Mouse (Mus musculus): ENCODE results near the gene Mmrn1. TPM values are rescaled to one million over a fixed set of nuclear protein-coding genes. Genes with fewer than 3 reads are reported as not detected.
A peak's percentile ranks its signal among the peaks of the same experiment; 100 is the strongest.
"Not testable (repeated sequence)": the region's sequence is repeated elsewhere in the genome, so short reads cannot be mapped to it uniquely, and the experiment has no call there.

Gene Mmrn1
- total RNA-seq (2021), result 1 to 10 TPM; 1.1 to 1.2 TPM

GRCm38 (mm10) chr6:60924676-60925075 is at the start of gene Mmrn1:
Mmrn1 (plus strand) TSS chr6:60924976.
- DNase-seq (ENCODE audit: extremely low spot score in 1 of 2, low spot score in 2 of 2); intact Hi-C loops (cut with DNase I): not testable (repeated sequence)

- intact Hi-C loops (cut with DNase I), result loop anchor here (5.0 to 10.0 kb wide), 2 partner anchors 196 to 318 kb away; no protein-coding TSS in a partner anchor
- DNase-seq (ENCODE audit: extremely low spot score in 1 of 2, low spot score in 2 of 2), result no peak
Observed at GRCm38 (mm10) chr6:60880362-60880761, 44.4 kb upstream of the Mmrn1 start.

- no peak for DNase-seq (ENCODE audit: extremely low spot score in 1 of 2, low spot score in 2 of 2)
- intact Hi-C loops (cut with DNase I), result loop anchor here (5.0 to 10.0 kb wide), 2 partner anchors 197 to 319 kb away; no protein-coding TSS in a partner anchor
Observed at GRCm38 (mm10) chr6:60881534-60881933, 43.2 kb upstream of the Mmrn1 start.

GRCm38 (mm10) chr6:60907272-60907671 is 17.5 kb upstream of the Mmrn1 start:
- intact Hi-C loops (cut with DNase I), result no loop called here
- DNase-seq (ENCODE audit: extremely low spot score in 1 of 2, low spot score in 2 of 2), result no peak

- intact Hi-C loops (cut with DNase I), result no loop called here
- peak; percentile 27 to 28 for DNase-seq (ENCODE audit: extremely low spot score in 1 of 2, low spot score in 2 of 2)
Observed at GRCm38 (mm10) chr6:60931364-60931763, 6.6 kb downstream of the Mmrn1 start.

GRCm38 (mm10) chr6:60934835-60935234 is 10.1 kb downstream of the Mmrn1 start:
- intact Hi-C loops (cut with DNase I), result no loop called here
- no peak for DNase-seq (ENCODE audit: extremely low spot score in 1 of 2, low spot score in 2 of 2)

DNA sequence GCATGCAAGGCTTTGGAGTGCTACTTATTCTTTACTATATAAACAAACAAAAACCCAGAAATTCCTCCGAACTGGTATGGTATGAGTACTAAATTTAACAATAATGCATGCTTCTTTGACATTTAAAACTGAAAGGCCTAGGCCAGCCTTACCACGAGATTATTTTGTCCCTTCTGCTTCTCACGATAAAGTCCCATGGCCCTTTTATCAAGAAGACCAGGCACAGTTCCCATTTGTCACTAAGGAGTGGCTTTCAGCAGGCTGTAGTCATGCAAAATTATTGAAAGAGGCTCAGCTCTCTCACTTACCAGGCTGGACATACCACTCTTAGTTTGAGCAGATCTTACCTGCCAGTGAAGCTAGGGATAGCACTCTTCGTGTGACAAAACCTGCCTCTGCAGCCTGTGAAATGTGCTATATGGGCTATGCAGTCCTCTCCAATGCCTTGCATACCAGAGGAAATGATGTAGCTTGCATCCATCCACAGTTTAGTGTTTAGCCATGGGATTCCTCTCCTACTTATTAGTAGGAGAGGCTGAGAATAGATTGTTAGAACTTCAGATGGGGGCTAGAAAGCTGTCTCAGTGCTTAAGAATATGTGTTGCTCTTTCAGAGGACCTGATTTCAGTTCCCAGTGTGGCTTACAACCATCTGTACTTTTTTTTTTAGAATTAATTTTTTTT is 10.8 kb downstream of the Mmrn1 start:
- no peak for DNase-seq (ENCODE audit: extremely low spot score in 1 of 2, low spot score in 2 of 2)
- intact Hi-C loops (cut with DNase I), result no loop called here

DNA sequence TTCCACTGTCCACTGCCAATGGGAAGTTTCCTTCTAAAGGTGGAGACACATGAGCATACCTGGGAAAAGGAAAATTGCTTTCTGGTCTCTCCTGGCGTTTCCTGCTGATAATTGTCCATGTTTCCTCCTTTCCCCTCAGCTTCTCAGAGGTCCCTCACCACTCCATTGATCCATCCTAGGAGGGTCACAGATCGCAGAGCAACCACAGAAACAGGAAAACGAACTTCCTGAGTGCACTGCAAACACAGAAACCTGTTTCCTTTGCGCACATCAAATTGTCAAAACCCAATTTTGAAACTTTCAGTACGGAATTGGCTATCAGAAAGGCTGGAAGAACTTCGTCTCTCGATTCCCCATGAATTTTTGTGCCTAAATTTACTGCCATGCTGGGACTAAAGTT is 19.4 kb downstream of the Mmrn1 start:
- intact Hi-C loops (cut with DNase I), result loop anchor here (10.0 kb wide), 2 partner anchors 259 to 379 kb away; no protein-coding TSS in a partner anchor
- DNase-seq (ENCODE audit: extremely low spot score in 1 of 2, low spot score in 2 of 2), result no peak

GRCm38 (mm10) chr6:60944621-60945020 is 19.8 kb downstream of the Mmrn1 start:
- no peak for DNase-seq (ENCODE audit: extremely low spot score in 1 of 2, low spot score in 2 of 2)
- intact Hi-C loops (cut with DNase I), result loop anchor here (10.0 kb wide), 2 partner anchors 260 to 380 kb away; no protein-coding TSS in a partner anchor

- intact Hi-C loops (cut with DNase I), result no loop called here
Observed at GRCm38 (mm10) chr6:60950415-60950814, 25.6 kb downstream of the Mmrn1 start.

DNA sequence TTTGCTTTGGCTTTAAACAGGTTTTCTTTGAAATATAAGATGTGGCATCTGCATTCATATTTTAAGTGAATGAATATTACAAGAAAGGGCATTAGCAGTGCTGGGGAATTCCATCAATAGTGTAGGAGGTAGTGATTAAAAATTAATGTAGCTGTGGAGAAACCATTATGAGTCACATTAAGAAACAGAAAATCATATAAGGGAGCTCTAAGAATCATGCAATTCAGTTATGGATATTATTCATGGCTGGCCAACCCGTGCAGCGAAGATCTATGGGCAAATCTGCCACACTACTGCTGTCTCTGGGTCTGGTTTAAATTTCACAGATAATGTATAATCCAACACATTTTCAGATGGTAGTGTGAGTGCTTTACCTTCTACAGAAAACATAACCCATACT is 36.5 kb downstream of the Mmrn1 start:
- intact Hi-C loops (cut with DNase I), result no loop called here
- DNase-seq (ENCODE audit: extremely low spot score in 1 of 2, low spot score in 2 of 2), result no peak

More at GRCm38 (mm10) chr6:60950415-60950814, 25.6 kb downstream of the Mmrn1 start:
- peak; percentile 16 to 34 for DNase-seq (ENCODE audit: extremely low spot score in 1 of 2, low spot score in 2 of 2)

- no peak for DNase-seq (ENCODE audit: extremely low spot score in 1 of 2, low spot score in 2 of 2)
- intact Hi-C loops (cut with DNase I), result no loop called here
Observed at GRCm38 (mm10) chr6:60961838-60962237, 37.1 kb downstream of the Mmrn1 start.

GRCm38 (mm10) chr6:60962668-60963067 is 37.9 kb downstream of the Mmrn1 start:
- intact Hi-C loops (cut with DNase I), result no loop called here
- DNase-seq (ENCODE audit: extremely low spot score in 1 of 2, low spot score in 2 of 2), result no peak

GRCm38 (mm10) chr6:60963726-60964125 is 39.0 kb downstream of the Mmrn1 start:
- no peak for DNase-seq (ENCODE audit: extremely low spot score in 1 of 2, low spot score in 2 of 2)
- intact Hi-C loops (cut with DNase I), result no loop called here

DNA sequence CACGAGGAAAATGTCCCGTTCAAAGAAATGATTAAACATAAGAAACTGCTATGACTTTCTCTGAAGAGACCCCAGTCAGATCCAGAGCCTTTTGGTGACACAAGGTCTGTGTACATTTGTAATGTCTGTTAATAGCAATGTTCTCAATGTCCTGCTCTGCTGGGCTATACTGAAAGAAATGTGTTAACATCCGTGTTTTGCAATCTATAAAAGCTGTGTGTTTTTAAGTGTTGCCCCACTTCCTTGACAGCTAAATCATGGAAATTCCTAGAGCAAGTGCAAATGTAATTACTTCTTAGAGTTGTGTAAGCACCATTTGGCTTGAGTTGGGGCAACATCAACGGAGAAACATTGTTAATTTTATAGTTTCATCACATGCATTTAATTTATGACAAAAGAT is 42.2 kb downstream of the Mmrn1 start:
- intact Hi-C loops (cut with DNase I), result no loop called here
- no peak for DNase-seq (ENCODE audit: extremely low spot score in 1 of 2, low spot score in 2 of 2)

DNA sequence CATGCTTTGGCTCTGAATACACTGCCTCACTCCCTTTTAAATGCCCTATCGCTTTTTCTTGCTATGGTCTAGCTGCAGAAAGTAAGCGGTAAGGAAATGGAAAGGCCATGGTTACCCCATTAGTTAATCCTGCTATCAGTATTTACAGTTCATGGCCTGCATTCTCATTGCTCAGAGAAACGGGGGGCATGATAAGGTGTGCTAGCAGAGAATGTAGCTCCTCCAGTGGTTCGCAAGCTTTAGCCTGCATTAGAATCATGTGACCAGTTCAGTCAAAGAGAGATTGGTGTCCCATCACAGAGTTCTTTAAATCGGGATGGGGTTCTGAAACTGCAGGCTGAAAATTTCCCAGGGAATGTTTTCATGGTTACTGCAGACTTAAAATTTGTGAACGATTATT is 44.6 kb downstream of the Mmrn1 start:
- no peak for DNase-seq (ENCODE audit: extremely low spot score in 1 of 2, low spot score in 2 of 2)
- intact Hi-C loops (cut with DNase I), result no loop called here

- DNase-seq (ENCODE audit: extremely low spot score in 1 of 2, low spot score in 2 of 2), result no peak
- intact Hi-C loops (cut with DNase I), result no loop called here
Observed at GRCm38 (mm10) chr6:60970811-60971210, 46.0 kb downstream of the Mmrn1 start.

- intact Hi-C loops (cut with DNase I), result no loop called here
- DNase-seq (ENCODE audit: extremely low spot score in 1 of 2, low spot score in 2 of 2), result no peak
Observed at GRCm38 (mm10) chr6:60978610-60979009, 53.8 kb downstream of the Mmrn1 start.

DNA sequence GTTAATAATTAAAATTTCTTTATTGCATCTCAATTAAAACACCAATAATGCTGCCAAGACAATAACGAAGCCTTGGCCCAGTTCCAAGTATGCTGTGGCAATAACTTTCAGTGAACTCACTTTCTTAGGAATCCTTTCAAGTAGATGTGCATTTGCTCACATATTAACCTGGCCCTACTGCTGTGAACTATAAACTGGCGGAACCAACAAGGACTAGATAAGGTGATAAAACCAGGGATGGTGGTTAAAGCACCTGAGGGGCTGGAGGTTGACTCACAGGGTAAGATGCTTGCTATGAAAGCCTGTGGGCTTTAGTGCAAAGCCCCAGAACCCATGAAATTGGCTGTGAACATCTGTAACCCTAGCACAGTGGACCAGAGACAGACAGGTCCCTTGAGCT is 54.3 kb downstream of the Mmrn1 start:
- DNase-seq (ENCODE audit: extremely low spot score in 1 of 2, low spot score in 2 of 2), result no peak
- intact Hi-C loops (cut with DNase I), result no loop called here

GRCm38 (mm10) chr6:60984360-60984759 is 59.6 kb downstream of the Mmrn1 start:
- intact Hi-C loops (cut with DNase I), result loop anchor here (5.0 to 10.0 kb wide), 2 partner anchors 190 to 318 kb away; no protein-coding TSS in a partner anchor
- no peak for DNase-seq (ENCODE audit: extremely low spot score in 1 of 2, low spot score in 2 of 2)

- intact Hi-C loops (cut with DNase I), result loop anchor here (10.0 kb wide), 1 partner anchor 189 kb away; no protein-coding TSS in a partner anchor
- DNase-seq (ENCODE audit: extremely low spot score in 1 of 2, low spot score in 2 of 2), result no peak
Observed at GRCm38 (mm10) chr6:60985919-60986318, 61.1 kb downstream of the Mmrn1 start.

Measured in left cerebral cortex, postnatal 10 days (tissue).